19 mouse cellular contexts compared by ENCODE assay signal in the genomic region with DNA sequence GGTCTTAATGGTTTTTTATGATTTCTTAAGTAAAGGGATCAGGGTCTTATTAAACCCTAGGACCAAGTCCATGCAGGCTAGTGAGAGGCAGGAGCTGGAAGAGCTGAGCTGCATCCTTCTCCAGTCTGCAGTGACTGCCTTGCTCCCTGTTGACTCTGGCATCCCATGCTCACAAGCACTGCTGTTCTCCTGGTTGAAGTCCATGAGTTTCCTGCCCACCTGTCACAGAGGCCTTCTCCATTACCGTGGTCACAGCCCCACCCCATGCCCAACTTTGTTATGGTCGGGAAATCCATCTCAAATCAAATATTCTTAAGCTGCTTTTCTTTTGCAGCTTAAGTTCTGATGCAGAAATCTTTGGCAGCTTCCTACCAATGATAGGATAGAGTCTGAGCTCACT. TPM values are rescaled to one million over a fixed set of nuclear protein-coding genes. Genes with fewer than 3 reads are reported as not detected.
DNase-seq lines count a peak whose midpoint lies in the region; TF ChIP-seq lines count a peak whose summit lies in the region.
"Had no signal": no experiment of that assay in that cellular context is flagged by ENCODE, and none has a peak within 500 bp of the region (broad histone marks: within the 10 kb centered on the region; RNA-seq: fewer than 3 reads in every experiment).

No protein-coding gene starts in this region.

- H3ac ChIP-seq in myocyte (ENCODE audit: control insufficient read depth, insufficient read length): no peak overlapping the region

- H3K36me3 ChIP-seq in myocyte (ENCODE audit: control insufficient read depth, insufficient read depth): peaks cover 19% of the 10 kb centered on the region

- H3K4me2 ChIP-seq in myocyte (ENCODE audit: low read depth): no peak overlapping the region

- no peak overlapping the region for H3K4me3 ChIP-seq in myocyte

- H3K27me3 ChIP-seq in myocyte (ENCODE audit: control insufficient read depth, insufficient read depth, insufficient read length): no peaks in the 10 kb centered on the region
- H3K27me3 ChIP-seq: CH12.LX, Patski had no signal

- peak; percentile 39 to 47 for DNase-seq in cerebellum, postnatal 14 days
- no peak for DNase-seq in cerebellum, adult 8-10 months
- peak; percentile 20 for DNase-seq in thymus, postnatal 4 days
- no peak for DNase-seq in thymus, postnatal 25 days
- peak; percentile 19 for DNase-seq in naive thymus-derived CD4-positive, alpha-beta T cell, adult 2 months (ENCODE audit: low read depth)
- DNase-seq in ovary, postnatal 10 days (ENCODE audit: low spot score): no peak
- no peak for DNase-seq in layer of hippocampus, adult 11-12 months (ENCODE audit: low spot score)
- DNase-seq: adrenal gland, postnatal 10 days; adrenal gland, postnatal 14 days; adrenal gland, postnatal 25 days; B cell, adult 2 months; cerebellum, adult 11 months; cerebellum, adult 11-12 months had no signal

- no peak for TF ChIP-seq POLR2A in myocyte (IDR thresholded peaks at IDR 0.05; ENCODE audit: insufficient read length, low read depth)

- no peaks in the 10 kb centered on the region for H3K79me2 ChIP-seq in myocyte (ENCODE audit: control insufficient read depth, insufficient read depth)

TF ChIP-seq in myocyte, 11 proteins besides CTCF, POLR2A, EP300 and RAD21:
- no peak for TF ChIP-seq REST (IDR thresholded peaks at IDR 0.05; ENCODE audit: insufficient read depth, insufficient read length)
- peak in 2 of 3 experiments; percentile 35 to 78 for TF ChIP-seq MYOD1 (IDR thresholded peaks at IDR 0.05; ENCODE audit: control insufficient read depth in 1 of 3, insufficient read length in 2 of 3, low read depth in 2 of 3)
- peak in 1 of 3 experiments; percentile 71 for TF ChIP-seq MYOG (IDR thresholded peaks at IDR 0.05; ENCODE audit: control insufficient read depth in 1 of 3, insufficient read depth in 1 of 3, insufficient read length in 2 of 3, low read depth in 2 of 3)

RNA-seq across cellular contexts. Expression of a gene that starts 43.6 kb away (rescaled TPM):
- 4.7 TPM for polyA plus RNA-seq in myocyte (2012; fragmentation: generic; extraction: Trizol)
- polyA plus RNA-seq: C2C12 had no signal

RNA-seq across cellular contexts. Expression of a gene that starts 54.2 kb away (rescaled TPM):
- polyA plus RNA-seq in myocyte (2012; fragmentation: generic; extraction: Trizol): 60.6 TPM
- polyA plus RNA-seq: activated CD4-positive, CD25-positive, alpha-beta regulatory T cell, adult 4 months; CD4-positive, CD25-positive, alpha-beta regulatory T cell, adult 4 months had no signal

Comparison
In these comparisons a context has a peak if more than half of its experiments do, and no peak if none do; other contexts are left out.
1. DNase-seq: peak in cerebellum, postnatal 14 days (2 of 2), thymus, postnatal 4 days (single experiment) and naive thymus-derived CD4-positive, alpha-beta T cell, adult 2 months (single experiment); none in cerebellum, adult 8-10 months (single experiment), thymus, postnatal 25 days (single experiment), ovary, postnatal 10 days (single experiment) and layer of hippocampus, adult 11-12 months (single experiment).